Mouse (Mus musculus) neural tube, embryonic 13.5 days (tissue): ENCODE data around the gene Klhl5. TPM values are rescaled to one million over a fixed set of nuclear protein-coding genes. Genes with fewer than 3 reads are reported as not detected.

Source experiments
- ATAC-seq: fragments of 200-750 bp; cut with Nextera tagmentation; 2 replicates; pipeline ENCODE4 v1.8.0; 2017; ENCODE audit warnings: low read depth, mild to moderate bottlenecking, moderate TSS enrichment, moderate library complexity
- H3K27ac ChIP-seq: fragments of 300-500 bp; sonication (generic); replicated peaks from 2 replicates; pipeline ENCODE4 v1.5.1; 2015; ENCODE audit warnings: moderate library complexity, mild to moderate bottlenecking, inconsistent platforms
- H3K27me3 ChIP-seq: fragments of 300-500 bp; sonication (generic); 2 replicates; pipeline ENCODE4 v1.6.1; 2015; ENCODE audit warnings: mild to moderate bottlenecking, inconsistent platforms
- H3K36me3 ChIP-seq: fragments of 300-500 bp; sonication (generic); 2 replicates; pipeline ENCODE4 v1.6.1; 2015; ENCODE audit warnings: mild to moderate bottlenecking, inconsistent platforms
- H3K4me1 ChIP-seq: fragments of 300-500 bp; sonication (generic); replicated peaks from 2 replicates; pipeline ENCODE4 v1.6.1; 2015; ENCODE audit warnings: inconsistent platforms
- H3K4me2 ChIP-seq: fragments of 300-500 bp; sonication (generic); 2 replicates; pipeline ENCODE4 v1.6.1; 2015; ENCODE audit warnings: inconsistent platforms, mild to moderate bottlenecking, moderate library complexity
- H3K4me3 ChIP-seq: fragments of 300-500 bp; sonication (generic); 2 replicates; pipeline ENCODE4 v1.5.1; 2015; ENCODE audit warnings: mild to moderate bottlenecking, inconsistent platforms
- H3K9ac ChIP-seq: fragments of 300-500 bp; sonication (generic); 2 replicates; pipeline ENCODE4 v1.6.1; 2015; ENCODE audit warnings: moderate library complexity, mild to moderate bottlenecking, inconsistent platforms
- H3K9me3 ChIP-seq: fragments of 300-500 bp; sonication (generic); 2 replicates; pipeline ENCODE4 v1.6.1; 2016; ENCODE audit warnings: inconsistent platforms
- WGBS: fragments of 180-500 bp; shearing (Covaris S2); methylation state at CpG from one replicate; pipeline ENCODE4 v1.1.7; 2015; 5-methylcytosine and 5-hydroxymethylcytosine counted together
- polyA plus RNA-seq: library from polyadenylated mRNA; unstranded; fragments of >200 nt; fragmentation: Nextera tagmentation; extraction: Ambion mirVana; gene quantifications from 2 replicates; pipeline ENCODE4 v1.2.1, GENCODE M21; 2015

Gene Klhl5
- polyA plus RNA-seq, 1 experiment from 2014 or later, result 60.8 TPM

DNA sequence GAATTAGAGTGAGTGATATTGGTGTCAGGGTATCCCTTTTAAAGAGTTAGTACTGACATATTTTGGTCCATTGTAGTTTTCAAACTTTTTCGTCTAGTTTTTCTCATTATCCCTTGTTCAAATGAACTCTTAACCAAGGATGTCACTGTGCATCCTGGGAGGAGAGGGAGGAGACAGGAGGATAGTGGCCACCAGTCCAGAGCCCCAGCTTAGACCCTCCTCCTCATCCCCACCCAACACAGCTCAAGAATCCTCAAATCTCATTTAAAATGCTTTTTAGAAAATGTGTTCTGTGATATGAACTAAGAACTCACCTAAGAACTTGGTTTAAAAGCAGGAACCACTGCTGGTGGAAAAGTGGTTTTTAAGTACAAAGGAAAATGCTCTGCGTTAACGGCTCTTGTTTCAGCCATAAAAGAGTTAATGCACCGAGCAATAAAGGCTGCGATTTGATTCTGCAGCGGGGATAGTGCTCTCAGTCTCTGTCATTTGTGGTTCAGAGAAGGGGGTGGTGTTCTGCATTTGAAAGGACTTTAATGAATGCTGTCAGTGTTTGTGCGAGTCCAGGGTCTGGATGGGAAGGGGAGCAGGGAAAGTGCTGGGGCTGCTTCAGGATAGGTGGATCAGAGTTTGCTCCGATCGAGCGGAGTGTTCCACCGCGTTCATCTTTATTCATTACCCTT is 23.3 kb downstream of the Klhl5 start:
- H3K9me3 ChIP-seq, result no peaks in the 10 kb centered on the region
- peak overlapping the region; percentile 80 for H3K9ac ChIP-seq
- H3K27me3 ChIP-seq, result no peaks in the 10 kb centered on the region
- H3K4me3 ChIP-seq, result peak overlapping the region; percentile 58
- WGBS, result under 1% methylated on average over 12 of the region's 12 CpGs
- H3K4me2 ChIP-seq, result peak overlapping the region; percentile 66
- no peaks in the 10 kb centered on the region for H3K36me3 ChIP-seq
- peak; percentile 93 for ATAC-seq
- H3K4me1 ChIP-seq, result peaks cover 22% of the 10 kb centered on the region
- H3K27ac ChIP-seq, result peak overlapping the region; percentile 81

DNA sequence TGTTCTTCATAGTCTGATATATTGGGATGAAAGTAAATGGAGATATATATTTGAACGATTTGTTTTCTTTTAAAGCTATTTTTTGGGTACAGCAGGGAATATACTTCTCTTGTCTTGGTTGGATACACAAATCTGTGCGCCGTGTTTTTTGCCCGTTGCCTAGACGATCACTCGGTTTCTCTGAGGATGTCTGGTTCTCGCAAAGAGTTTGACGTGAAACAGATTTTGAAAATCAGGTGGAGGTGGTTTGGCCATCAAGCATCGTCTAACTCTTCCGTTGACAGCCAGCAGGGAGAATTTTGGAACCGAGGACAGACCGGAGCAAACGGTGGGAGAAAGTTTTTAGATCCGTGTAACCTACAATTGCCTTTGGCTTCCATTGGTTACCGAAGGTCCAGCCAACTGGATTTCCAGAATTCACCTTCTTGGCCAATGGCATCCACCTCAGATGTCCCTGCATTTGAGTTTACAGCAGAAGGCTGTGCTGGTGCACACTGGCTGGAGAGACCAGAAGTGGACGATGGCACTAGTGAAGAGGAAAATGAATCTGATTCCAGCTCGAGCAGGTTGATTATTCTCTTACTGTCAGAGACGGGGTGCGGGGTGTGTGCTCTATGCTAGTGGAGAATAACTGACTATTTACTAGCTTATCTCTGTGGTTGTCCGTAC is 24.0 kb downstream of the Klhl5 start:
- Histone ChIP-seq H3K9me3 (no peaks in the 10 kb centered on the region), H3K4me3 (peak overlapping the region; percentile 58), H3K27me3 (no peaks in the 10 kb centered on the region), H3K4me2 (peak overlapping the region; percentile 66), H3K27ac (peak overlapping the region; percentile 81), H3K9ac (peak overlapping the region; percentile 80), H3K4me1 (peaks cover 29% of the 10 kb centered on the region), H3K36me3 (no peaks in the 10 kb centered on the region)
- peak; percentile 42; the same call in 1 of the 2 replicates for ATAC-seq
- 5% methylated on average over 20 of the region's 20 CpGs for WGBS

DNA sequence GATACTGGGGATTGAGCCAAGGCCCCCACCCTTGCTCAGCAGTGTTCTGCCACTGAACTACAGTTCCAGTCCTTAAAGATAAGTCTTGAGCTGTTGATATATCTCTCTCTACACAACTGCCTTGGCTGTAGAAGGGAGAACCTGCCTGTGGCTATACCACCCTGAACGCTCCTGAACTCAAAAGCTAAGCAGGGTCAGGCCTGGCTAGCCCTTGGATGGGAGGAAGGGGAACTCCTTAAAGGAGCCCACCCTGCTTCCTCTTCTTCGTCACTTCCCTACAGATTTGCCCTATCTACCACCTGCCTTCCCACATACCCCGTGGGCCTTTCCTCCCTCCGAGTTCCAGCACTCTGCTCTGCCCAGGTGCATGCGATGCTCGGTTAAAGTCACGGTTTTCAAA is 28.8 kb downstream of the Klhl5 start:
- H3K27me3 ChIP-seq, result no peaks in the 10 kb centered on the region
- no peak overlapping the region for H3K4me3 ChIP-seq
- peaks cover 3% of the 10 kb centered on the region; the same call in 1 of the 2 replicates for H3K36me3 ChIP-seq
- no peak for ATAC-seq
- peaks cover 21% of the 10 kb centered on the region for H3K4me1 ChIP-seq
- 86% methylated on average over 7 of the region's 7 CpGs for WGBS
- no peak overlapping the region for H3K27ac ChIP-seq
- peak overlapping the region; percentile 22; the same call in 1 of the 2 replicates for H3K4me2 ChIP-seq
- H3K9me3 ChIP-seq, result no peaks in the 10 kb centered on the region
- no peak overlapping the region for H3K9ac ChIP-seq

DNA sequence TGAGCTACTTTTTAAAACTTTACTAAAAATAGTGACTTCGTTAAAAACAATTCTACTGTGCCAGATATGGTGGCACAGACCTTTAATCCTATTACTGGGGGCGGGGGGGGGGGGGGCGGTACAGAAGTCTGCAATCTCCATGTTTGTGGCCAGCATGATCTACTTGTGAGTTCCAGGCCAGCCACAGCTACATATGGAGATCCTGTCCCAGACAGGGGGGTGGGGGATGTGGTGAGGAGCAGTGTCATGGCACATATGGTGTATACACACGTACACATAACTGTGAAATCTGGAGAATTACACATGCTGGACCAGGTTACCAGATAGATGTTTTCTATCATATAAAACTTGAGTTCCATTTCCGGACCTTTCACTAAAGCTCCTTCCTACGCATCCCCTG is 29.7 kb downstream of the Klhl5 start:
- Histone ChIP-seq H3K4me2 (no peak overlapping the region), H3K27ac (no peak overlapping the region), H3K4me3 (no peak overlapping the region), H3K27me3 (no peaks in the 10 kb centered on the region), H3K9me3 (no peaks in the 10 kb centered on the region), H3K4me1 (peaks cover 21% of the 10 kb centered on the region), H3K36me3 (peaks cover 10% of the 10 kb centered on the region), H3K9ac (no peak overlapping the region)
- ATAC-seq, result no peak
- WGBS, result 83% methylated on average over 6 of the region's 6 CpGs

DNA sequence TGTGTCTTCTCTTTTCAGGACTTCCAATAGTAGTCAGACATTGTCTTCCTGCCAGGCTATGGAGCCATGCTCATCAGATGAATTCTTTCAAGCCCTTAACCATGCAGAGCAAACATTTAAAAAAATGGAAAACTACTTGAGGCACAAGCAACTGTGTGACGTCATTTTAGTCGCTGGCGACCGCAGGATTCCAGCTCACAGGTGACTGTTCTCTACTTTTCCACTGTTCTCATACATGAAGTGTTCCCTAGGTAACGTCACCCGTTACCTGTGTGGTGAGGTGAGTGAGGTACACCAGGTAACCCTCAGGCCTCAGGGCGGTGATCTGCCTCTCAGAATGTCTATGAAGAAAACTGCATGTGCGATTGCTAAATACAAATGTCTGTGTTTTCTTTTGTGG is 33.9 kb downstream of the Klhl5 start:
- no peak for ATAC-seq
- no peak overlapping the region for H3K27ac ChIP-seq
- no peak overlapping the region for H3K4me2 ChIP-seq
- no peaks in the 10 kb centered on the region for H3K9me3 ChIP-seq
- WGBS, result 87% methylated on average over 8 of the region's 8 CpGs
- no peak overlapping the region for H3K9ac ChIP-seq
- no peak overlapping the region for H3K4me3 ChIP-seq
- peaks cover 30% of the 10 kb centered on the region for H3K36me3 ChIP-seq
- peaks cover 5% of the 10 kb centered on the region for H3K4me1 ChIP-seq
- no peaks in the 10 kb centered on the region for H3K27me3 ChIP-seq

DNA sequence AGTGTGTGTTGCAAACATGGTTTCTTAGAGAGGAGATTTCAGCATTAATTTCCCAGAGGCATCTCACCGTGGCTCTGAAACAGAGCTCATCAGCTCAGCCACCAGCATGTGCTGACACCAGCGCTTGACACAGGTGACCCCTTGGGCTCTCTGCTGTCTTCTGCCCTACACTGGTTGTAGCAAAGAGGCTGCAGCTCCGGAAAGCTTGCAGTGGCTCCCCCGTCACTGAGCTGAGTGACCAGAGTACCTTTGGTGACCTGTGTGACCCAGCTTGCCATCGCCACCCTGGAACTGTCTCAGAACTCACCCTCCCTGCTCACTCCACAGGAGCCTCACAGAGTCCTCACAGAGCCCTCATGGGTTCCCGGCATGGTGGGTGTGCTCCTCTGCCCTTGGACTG is 34.9 kb downstream of the Klhl5 start:
- Histone ChIP-seq H3K4me3 (no peak overlapping the region), H3K9ac (no peak overlapping the region), H3K27me3 (no peaks in the 10 kb centered on the region), H3K4me2 (no peak overlapping the region), H3K4me1 (0 out of 2 replicates have a peak, but pooled peaks cover 2% of the 10 kb centered on the region), H3K36me3 (peaks cover 35% of the 10 kb centered on the region), H3K27ac (no peak overlapping the region), H3K9me3 (no peaks in the 10 kb centered on the region)
- WGBS, result 80% methylated on average over 6 of the region's 6 CpGs
- ATAC-seq, result no peak

DNA sequence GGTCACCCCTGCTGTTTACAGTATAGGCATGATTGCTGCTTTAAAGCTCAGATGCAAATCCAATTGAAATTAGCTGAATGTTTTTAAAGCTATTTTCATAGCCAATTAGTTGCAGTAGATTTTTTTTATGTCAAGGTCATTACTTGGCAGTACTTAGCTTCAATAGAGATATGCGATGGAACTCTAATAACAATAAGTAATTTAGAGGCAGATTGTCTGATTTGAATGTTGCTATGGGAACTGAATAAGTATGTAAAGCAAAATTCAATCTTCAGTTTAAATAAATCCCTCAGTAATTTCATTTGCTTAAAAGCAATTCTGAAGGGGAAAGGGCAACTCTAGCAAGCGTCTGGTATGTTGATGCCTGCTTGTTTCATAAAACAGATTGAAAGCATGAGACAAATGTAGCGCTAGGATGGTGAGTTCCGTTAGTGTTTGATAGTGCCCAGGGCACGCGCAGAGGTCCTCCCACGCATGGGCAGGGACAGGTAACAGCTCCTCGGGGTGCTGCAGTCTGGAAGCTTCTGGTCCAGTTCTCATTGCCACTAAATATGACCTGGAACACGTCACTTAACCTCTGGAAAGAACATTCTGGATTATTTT is 38.3 kb downstream of the Klhl5 start:
- H3K27me3 ChIP-seq, result no peaks in the 10 kb centered on the region
- H3K36me3 ChIP-seq, result peaks cover 68% of the 10 kb centered on the region
- 0 out of 2 replicates have a peak, but pooled peaks cover 2% of the 10 kb centered on the region for H3K4me1 ChIP-seq
- no peak overlapping the region for H3K9ac ChIP-seq
- no peaks in the 10 kb centered on the region for H3K9me3 ChIP-seq
- no peak overlapping the region for H3K4me3 ChIP-seq
- no peak for ATAC-seq
- 74% methylated on average over 9 of the region's 9 CpGs for WGBS
- no peak overlapping the region for H3K27ac ChIP-seq
- H3K4me2 ChIP-seq, result no peak overlapping the region

DNA sequence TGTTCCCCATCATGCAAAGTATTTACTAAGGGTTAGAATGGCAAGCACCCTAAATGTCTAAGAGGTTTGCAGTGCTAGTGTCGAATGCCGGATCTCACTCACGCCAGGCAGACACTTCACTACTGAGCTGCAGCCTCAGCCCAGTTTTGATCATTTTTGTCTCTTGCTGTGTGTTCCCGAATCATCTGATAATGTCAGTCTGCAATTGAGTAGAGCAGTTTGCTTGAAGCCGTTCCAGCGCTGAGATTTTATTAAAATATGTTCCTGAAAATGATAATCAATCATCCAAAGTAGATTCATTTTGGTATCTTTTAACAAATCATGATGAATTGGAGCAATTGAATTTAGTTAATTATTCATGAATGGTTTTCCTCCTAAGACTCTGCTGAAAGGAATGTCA is 39.4 kb downstream of the Klhl5 start:
- Histone ChIP-seq H3K27me3 (no peaks in the 10 kb centered on the region), H3K27ac (no peak overlapping the region), H3K4me2 (no peak overlapping the region), H3K9me3 (no peaks in the 10 kb centered on the region), H3K36me3 (peaks cover 66% of the 10 kb centered on the region), H3K4me1 (0 out of 2 replicates have a peak, but pooled peaks cover 2% of the 10 kb centered on the region), H3K4me3 (no peak overlapping the region), H3K9ac (no peak overlapping the region)
- no peak for ATAC-seq
- WGBS, result 77% methylated on average over 6 of the region's 6 CpGs

DNA sequence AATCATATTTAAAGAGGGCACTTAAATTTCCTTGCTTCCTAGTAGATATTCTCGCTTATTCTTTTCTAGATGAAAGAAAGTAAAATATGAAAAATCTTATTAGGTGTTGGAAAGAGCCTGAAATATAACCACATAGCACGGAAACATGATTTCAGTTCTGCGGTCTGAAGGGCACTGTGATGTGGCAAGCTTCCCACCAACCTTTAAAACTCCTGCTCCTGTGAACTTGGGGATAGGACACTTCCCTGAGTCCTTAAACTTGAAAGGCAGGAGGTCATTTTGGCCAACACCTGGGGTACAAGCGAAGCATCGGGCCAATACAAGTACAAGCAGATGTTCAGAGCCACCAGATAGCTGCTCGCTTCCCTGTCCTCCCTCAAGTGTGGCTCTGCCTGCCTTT is 42.4 kb downstream of the Klhl5 start:
- WGBS, result 94% methylated on average over 6 of the region's 6 CpGs
- no peak overlapping the region for H3K27ac ChIP-seq
- H3K9me3 ChIP-seq, result no peaks in the 10 kb centered on the region
- 0 out of 2 replicates have a peak, but pooled peaks cover 2% of the 10 kb centered on the region for H3K4me1 ChIP-seq
- H3K27me3 ChIP-seq, result no peaks in the 10 kb centered on the region
- ATAC-seq, result no peak
- no peak overlapping the region for H3K9ac ChIP-seq
- H3K4me2 ChIP-seq, result no peak overlapping the region
- H3K36me3 ChIP-seq, result peaks cover 74% of the 10 kb centered on the region
- no peak overlapping the region for H3K4me3 ChIP-seq

DNA sequence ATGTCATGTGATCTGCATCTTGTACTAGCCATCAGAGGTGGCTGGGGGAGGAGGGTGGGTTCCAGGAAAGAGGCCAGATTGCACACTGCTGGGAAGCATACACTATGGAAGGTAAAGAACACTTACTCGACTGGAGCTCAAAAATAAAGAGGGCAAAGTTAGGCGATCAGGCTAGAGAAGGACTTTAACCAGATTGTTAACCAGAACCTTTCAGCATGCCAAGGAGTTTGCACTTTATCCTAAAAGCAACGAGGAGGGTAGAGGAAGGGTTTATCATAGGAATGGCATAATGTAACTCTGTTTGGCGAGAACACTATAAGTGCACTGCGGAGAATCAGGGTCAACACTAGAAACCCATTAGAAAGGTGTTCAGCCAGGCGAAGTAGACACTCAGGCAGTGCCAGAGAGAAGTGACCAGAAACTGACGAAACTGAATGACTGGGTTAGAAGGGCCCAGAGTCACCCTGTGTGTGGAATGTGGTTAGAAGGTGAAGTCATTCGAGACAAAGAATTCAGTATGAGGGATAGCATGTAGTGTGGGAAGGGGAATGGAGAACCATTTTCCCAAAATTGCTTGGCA is 43.1 kb downstream of the Klhl5 start:
- Histone ChIP-seq H3K36me3 (peaks cover 70% of the 10 kb centered on the region), H3K4me1 (no peaks in the 10 kb centered on the region), H3K9ac (no peak overlapping the region), H3K9me3 (no peaks in the 10 kb centered on the region), H3K4me3 (no peak overlapping the region), H3K4me2 (no peak overlapping the region), H3K27me3 (no peaks in the 10 kb centered on the region), H3K27ac (no peak overlapping the region)
- ATAC-seq, result no peak
- WGBS, result 91% methylated on average over 8 of the region's 8 CpGs

DNA sequence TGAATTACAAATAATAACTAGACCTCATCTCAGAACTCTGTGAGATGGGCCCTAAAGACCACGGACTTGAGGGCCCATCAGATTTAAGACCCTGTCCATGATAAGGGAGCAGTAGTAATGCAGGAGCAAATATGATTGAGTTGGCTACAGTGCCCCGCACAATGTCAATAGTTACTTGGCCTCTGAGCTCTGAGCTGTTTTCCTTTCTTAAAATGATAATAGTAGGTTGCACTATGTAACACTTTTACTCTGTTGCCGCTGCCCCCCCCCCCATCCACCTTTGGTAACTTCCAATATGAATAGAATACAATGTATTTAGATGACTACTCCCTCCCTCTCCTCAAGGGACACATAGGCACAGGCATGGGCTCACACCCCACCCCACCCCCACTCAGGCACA is 43.9 kb downstream of the Klhl5 start:
- no peak overlapping the region for H3K27ac ChIP-seq
- H3K9me3 ChIP-seq, result no peaks in the 10 kb centered on the region
- H3K4me3 ChIP-seq, result no peak overlapping the region
- ATAC-seq, result no peak
- no peaks in the 10 kb centered on the region for H3K27me3 ChIP-seq
- no peak overlapping the region for H3K4me2 ChIP-seq
- no peak overlapping the region for H3K9ac ChIP-seq
- H3K36me3 ChIP-seq, result peaks cover 78% of the 10 kb centered on the region
- H3K4me1 ChIP-seq, result no peaks in the 10 kb centered on the region
- 88% methylated on average over 3 of the region's 3 CpGs for WGBS

DNA sequence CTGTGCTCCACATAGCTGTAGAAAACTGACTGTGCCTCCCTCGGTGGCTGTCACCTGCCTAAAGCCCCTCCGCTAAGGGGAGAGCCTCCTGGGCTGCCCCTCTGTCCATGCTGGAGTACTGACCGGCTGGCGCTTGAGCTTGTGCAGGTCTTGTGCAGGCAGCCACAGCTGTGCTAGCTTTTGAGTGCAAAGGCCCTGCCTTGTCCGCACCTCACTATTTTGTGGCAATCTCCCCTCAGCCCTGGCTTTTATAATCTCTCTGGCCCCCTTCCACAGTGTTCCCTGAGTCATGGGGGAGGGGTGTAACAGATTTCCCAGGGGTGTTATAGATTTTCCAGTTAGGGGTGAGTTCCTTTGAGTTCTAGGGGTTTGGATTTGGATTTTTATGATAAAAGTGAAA is 44.4 kb downstream of the Klhl5 start:
- ATAC-seq, result 0 out of 2 replicates have a peak, but pooled peaks have one; percentile 15
- no peaks in the 10 kb centered on the region for H3K27me3 ChIP-seq
- H3K4me1 ChIP-seq, result no peaks in the 10 kb centered on the region
- no peak overlapping the region for H3K4me2 ChIP-seq
- WGBS, result 87% methylated on average over 5 of the region's 5 CpGs
- peaks cover 81% of the 10 kb centered on the region for H3K36me3 ChIP-seq
- no peak overlapping the region for H3K9ac ChIP-seq
- no peak overlapping the region for H3K4me3 ChIP-seq
- H3K9me3 ChIP-seq, result no peaks in the 10 kb centered on the region
- H3K27ac ChIP-seq, result no peak overlapping the region
